Mouse (Mus musculus): Measurements from ENCODE around the gene Cacna1c.
"Not testable (repeated sequence)": the region's sequence is repeated elsewhere in the genome, so short reads cannot be mapped to it uniquely, and the experiment has no call there.

Gene Cacna1c

DNA sequence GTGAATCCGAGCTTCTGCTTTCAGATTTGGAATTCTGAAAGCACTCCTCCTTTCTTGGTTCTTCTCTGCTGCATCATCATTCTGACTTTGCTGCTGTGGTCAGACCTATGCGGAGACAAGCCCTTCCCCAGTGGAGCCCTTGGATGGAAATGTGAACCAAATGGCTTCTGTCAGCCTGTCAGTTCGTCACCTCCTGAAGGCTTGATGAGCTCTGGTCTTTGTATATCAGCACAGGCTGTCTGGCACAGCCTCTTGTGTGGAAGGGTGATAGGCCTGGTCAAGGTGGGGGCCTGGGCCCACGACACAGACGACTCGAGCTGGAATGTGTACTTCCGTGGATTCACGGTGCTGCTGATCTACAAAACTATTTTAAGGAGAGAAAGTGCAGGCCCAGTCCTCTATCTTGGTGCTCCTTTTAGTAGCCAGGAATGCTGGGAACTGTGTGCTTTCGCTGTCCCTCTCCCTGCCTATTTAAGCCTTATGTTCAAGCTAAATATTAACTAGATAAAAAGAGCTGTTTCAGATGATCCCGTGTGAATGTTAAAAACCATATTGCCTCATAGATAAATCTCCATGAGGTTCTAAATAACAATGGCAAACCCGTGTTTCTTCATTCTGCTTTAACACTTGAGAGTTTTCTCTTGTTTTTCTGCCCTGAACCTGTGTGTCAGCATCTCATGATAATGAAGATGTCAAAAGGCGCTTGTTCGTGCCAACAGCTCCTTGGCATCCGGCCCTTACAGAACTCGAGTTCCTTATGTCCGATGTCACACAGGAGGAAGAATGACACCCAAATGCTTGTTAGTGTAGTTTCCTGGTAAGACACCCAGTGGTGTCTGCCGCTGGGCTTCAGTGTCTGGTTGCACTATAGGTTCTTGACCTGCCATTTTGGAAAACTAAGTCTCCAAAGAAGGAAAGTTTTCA is at the start of gene Cacna1c:
Gene Cacna1c, minus strand, starts transcription at position 37 of the 924 bp plus-strand sequence.
- DNase-seq, result no peak

DNA sequence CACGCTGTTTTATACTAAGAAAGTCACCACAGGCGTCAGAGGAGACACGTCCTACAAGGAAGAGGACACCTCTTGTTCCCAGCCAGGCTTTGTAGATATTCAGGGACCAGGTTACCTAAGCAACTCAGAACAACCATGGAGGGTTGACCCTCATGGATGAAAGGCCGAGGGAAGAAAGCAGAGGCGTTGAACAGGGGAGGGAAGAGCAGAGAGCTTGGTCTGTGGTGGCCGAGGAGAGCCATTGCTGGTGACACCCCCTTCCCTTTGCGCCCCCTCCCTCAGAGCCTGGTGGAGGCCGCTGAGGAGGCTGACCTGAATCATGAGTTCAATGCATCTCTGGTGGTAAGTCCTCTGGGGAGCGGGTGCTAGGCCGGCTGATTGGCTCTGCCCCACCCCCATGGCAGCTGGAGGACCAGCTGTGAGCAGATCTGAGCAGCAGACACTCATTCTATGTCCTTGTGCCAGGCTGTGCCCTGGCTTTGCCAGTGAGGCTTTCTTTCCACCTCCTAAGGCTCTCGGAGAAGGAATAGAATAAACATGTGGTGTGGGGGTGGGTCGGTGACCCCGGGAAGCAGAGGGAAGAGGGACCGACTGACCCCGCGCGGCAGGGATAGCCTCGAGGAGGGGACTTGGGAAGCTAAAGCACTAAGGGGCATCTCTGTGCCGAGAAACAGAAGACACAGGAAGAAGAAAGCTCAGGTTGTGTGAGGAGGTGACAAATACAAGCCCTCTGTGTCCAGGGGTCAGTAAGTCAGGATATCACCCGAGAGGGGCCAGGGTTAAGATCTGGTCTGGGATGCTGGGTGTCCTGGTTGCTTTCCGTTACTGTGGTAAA is 44.9 kb upstream of the Cacna1c start:
- peak; percentile 69 for DNase-seq

DNA sequence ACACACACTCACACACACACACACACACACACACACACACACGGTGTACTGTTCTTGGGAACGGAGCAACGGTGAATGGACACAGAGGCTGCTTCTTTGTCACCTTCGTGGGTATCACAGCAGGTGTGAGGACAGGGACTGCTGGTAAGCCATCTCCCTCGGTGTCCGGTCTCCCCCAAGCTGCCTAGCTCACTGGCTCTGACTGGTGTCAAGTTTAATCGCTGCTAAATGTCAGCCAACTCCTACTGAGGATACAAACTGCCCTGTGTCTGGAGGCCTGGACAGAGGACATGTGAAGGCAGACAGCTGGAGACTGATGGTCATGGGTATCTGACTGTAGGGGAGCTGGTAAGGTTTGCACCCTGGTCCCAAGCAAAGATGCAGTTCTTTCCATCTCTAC is 44.0 kb upstream of the Cacna1c start:
- no peak for DNase-seq

DNA sequence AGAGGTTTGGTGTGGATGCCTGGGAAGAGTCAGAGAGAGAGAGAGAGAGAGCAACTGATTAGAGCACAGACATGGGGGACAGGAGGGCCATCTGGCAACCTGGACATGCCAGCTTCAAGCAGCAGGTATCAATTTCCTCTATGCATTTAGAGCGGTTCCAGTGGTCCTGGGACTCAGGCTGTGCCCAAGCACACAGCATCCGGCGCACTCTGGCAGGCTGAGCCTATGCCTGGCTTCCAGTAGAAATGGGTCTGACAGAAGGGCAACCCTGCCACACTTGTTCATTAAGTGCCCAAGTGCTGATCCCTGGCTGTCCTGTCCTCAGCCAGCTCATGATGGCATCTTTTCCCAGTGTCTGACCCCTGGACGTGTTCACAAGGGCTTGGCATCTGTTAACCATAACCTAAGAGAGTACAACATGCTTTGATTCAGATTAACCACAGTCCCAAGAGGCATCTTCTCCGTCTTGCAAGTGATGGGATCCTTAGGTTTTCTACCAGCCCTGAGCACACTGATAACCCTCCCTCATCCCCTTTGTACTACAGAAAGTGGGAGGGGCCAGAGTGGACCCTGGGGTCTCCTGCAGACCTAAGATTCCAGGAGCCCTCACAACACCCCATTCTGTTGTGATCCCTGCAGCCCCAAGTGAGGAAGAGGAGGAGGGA is 43.3 kb upstream of the Cacna1c start:
- no peak for DNase-seq

DNA sequence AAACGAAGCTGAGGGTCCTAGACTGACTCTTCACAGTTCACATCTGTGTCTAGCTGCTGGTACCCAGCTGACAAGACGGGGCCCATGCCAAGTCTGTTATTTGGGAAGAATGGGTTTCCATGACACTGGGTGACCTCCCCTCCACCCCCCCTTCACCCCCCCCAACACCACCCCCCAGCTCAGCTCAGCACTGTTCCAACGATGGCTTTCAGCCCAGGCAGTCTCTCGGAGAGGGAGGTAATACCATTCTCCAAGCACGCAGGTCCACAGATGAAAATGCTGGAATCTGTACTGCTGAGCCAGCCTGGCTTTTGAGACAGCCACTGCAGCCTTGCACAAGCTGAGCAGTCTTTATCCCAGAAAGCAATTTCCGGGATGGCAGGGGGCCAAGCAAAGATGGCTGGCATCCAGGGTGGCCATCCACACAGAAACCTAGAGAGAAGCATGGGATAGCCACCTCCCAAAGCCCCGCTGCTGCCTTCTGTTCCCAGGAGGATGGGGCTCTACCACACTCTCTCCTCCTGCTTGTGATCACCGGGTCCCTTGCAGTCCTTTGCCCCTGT is 41.3 kb upstream of the Cacna1c start:
- DNase-seq, result peak; percentile 74

DNA sequence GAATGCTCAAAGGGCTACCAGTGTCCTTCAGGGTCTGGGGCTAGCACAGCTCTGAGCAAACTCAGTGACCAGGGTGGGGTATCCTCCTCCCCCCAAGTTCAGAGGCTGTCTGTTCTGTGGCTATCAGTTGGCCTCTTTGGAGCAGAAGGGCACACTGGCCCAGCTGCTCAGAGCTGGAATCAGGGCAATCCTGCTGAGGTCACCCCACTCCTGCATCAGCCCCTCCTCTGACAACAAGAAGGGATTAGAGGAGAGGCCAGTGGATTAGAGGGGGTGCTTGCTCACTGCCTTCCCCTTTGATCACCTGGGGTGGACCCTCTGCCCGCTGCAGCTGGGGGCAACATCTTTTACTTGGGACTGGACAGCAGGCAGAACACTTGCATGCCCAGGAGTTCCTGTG is 40.0 kb upstream of the Cacna1c start, which contains the start of gene Cacna2d4:
Gene Cacna2d4, plus strand, starts transcription at position 286 of the 400 bp plus-strand sequence.
- no peak for DNase-seq

DNA sequence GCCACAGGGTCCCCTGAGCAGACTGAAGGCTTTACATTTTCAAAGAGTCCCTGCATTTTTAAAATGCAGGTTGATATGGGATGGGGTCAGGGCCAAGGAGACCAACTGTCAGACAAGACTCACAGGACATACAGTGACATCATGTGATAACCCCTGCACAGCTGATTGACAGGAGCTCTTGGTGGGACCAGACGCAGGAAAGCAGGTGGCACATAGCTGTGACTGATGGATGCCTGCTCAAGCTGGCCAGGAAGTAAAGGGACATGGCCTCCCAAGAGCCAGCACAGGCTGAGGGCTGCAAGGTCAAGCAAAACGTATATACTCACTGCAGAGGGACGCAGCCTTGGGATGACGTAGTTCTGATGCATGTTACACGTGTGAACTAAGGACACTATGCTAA is 39.2 kb upstream of the Cacna1c start:
- no peak for DNase-seq

DNA sequence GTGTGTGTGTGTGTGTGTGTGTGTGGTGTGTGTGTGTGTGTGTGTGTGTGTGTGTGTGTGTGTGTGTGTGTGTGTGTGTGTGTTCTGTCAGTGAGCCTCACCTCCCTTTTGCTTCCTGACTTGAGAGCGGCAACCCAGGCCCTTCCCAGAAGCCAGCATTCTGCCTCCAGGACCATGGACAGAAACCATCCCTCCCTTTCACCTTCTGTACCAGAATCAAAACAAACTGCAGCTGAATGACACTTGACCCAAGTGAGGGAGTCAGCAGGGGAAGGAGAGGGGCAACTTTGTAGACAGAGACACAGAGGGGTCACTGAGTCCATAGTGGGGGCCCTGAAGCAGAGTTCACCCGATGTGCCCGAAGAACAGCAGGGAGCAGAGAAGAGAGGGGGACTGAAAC is 36.8 kb upstream of the Cacna1c start:
- DNase-seq, result no peak

DNA sequence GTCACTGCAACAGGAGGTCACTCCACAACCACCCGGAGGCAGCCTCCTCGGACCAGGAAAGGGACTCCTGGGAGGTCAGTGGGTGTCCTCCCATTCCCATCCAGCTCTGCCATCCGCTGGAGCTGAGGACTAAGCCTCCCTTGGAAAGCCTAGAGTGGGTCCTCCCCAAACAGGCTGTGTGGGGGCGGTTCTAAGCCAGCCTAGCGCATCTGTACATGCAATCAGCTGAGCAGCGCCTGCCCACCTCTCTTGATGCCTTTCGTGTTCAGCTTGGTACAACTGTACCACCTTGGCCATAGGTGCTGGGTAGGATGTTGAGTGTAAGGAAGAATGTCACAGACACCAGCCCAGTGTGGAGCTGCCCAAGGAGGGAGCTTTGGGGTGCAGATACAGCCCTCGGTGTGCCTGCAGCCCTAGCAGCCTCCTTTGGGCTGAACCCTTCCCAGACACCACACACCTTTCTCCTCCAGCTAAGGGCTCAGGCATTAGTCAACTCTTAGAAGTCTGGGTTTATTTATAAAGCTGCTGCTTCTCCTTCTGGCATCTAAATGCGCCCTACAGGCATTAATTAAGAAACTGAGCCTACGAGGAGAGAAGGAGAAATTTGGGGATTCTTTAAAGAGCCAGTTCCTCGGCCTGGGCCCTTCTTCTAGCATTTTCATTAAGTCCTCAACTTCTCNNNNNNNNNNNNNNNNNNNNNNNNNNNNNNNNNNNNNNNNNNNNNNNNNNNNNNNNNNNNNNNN is 32.8 kb upstream of the Cacna1c start:
- DNase-seq, result peak; percentile 63

DNA sequence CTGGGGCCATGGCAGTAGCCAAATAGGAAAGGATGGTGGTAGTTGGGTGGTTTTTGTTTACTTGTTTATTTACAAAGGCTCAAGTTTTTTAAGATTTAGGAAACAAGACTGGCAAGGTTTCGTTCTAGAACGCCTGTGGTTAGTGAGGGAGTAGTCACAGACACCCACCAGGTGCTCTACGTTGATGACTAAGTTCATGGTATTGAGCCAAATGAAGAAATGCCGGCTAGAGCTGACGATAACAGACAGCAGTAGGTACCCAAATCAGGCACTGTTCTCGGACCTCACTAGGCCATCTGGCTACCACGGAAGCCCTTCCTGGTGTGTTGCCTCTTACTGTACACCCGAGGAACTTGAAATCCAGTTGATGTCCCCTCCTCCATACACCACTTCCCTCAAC is 30.8 kb upstream of the Cacna1c start:
- DNase-seq, result no peak

DNA sequence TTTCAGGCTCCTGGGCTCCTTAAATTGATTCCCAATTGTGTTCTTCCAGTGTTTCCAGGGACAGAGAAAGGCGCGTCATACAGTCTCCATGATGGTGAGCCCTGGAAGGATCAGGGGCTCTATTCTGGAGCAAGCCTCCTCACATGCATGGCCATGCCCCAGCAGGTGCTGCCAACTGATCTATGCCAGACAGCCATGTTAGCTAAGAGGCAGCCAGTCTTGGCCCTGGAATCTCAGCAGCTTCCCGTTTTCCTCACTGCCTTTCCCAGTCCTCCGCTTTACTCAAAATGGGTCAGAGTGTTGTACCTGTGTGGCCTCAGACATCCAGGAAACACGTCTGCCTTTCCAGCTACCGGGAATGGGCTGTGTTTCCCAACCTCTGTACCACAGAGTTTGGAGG is 29.5 kb upstream of the Cacna1c start:
- no peak for DNase-seq

DNA sequence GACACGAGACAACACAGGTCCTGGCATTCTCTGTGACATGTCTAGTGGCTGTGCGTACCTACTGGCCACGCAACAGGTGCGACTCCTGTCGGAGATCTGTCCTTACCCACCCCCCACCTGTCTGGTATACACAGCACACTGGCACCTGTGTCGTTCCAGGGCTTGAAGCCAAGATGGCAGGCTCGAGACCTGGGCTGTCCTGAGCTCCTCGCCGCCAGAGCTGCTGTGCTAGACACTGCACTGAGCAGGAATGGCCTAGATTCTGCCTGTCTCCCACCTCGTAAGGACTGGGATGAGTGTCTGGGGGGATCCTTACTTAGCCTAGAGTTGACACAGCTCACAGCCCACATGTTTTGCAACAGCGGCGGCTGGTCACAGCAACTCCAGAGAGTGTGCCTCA is 29.0 kb upstream of the Cacna1c start:
- DNase-seq, result no peak

DNA sequence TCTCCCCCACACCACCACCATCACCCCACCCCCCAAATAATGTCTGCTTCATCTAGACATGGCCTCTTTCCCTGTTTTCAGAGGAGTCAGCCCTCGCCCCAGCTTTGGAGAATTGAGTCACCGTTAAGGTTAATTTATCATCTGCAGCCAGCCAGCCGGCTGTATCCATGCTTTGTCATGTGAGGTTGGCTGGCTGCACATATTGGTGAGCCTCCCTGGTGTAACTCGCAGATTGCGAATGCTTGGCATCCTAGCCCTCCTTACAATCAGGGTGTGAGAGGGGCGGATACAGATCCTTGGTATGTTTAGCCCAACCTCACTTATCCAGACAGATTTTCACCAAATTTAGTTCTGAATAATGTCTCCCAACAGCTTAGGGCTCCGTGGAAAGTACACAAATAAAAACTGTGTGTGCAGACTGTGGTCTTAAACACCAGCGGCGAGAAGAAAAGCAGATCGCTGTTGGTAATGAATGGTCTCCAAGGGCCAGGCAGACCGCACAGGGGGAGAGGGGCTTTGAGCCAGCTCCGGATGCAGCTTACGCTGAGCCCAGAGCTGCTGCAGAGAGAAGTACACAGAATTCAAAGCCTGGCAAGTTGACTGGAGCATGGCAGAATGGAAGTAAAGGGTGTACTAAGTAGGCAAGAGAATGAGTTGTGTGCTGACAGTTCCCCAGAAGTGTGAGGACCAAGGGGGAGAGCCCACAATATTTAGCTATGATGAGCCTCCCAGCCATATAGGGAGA is 28.4 kb upstream of the Cacna1c start:
- DNase-seq, result no peak

DNA sequence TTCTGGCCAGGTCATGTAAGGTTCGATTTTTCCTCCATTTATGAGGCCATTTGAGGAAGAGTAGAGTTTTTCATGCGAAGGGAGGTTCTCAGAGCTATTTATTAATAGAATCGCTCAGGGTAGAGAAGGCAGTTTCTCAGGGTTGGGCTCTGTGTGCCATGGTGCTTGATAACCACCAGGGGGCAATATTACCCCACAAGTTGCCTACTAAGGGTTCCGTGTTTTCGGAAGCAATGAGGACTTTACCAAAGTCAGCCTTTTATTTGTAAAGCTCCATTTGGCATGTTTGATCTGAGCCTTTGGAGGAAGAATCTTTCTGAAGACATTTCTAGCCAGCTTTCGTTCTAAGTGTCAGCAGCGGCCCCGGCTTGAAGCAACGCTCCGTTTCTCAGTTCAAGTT is 24.1 kb upstream of the Cacna1c start:
- no peak for DNase-seq

DNA sequence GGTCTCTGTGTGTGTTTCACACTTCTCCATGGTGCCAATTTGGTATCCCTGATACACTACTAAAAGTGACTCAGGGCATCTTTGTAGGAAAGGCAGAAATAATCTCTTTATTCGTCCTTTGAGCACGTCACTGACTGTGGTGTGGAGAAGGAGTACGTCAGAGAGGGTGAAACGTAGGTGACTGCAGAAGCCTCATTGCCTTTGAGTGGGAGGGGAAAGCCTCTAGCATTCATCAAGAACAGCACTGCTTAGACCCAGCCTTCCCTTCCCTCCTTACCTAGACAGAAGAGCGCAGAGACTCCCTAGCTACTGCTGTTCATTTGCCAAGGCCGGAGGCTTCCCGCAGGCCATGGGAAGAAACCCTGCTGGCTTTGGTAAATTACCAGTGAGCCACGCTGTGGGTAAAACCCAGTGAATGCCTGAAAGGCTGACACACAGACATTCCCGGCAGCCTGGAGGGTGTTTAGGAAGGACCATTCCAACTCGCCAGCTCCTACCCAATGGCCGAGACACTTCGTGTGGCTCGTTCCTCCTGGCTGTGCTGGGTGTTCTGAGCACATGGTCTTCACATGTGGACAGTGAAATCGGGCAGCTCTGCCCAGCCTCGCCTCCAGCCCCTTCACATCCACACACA is 23.1 kb upstream of the Cacna1c start:
- peak; percentile 9 for DNase-seq

DNA sequence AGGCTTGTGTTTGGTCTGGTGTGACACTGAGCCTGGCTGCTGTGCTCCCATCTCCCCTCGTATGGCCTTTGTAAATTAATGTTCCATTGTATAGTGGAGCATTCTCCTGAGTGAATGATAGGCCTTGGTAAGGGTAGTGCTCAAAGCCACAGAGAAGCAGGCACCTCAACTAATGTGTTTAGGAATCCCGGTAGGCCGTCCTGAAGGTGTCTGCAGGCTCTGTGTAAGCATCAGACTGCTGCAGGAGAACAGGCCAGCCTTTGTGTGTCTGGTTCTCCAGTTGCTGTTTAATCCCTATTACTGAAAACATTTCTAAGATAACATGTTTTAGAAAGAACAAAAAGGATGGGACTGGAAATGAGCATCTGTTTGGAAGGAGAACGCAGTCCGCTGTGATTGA is 22.4 kb upstream of the Cacna1c start:
- no peak for DNase-seq

DNA sequence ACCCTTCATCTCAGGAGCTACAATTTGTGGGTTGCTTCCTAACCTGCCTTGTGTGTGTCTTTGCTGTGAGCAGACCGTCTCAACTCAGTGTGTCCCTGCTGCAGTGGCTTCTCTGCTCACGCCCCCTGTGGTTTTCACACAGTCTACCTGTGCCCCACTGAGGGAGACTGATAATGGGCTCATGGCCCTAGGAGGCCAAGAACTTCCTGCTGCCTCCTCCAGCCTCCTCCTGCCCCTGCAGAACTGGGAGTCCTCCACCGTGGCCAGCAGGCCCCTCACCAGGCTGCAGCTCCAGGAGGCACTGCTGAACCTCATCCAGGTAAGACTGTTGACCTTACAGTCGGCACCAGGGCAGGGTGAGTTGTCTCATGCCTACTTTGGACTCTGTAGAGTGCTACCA is 21.4 kb upstream of the Cacna1c start:
- no peak for DNase-seq

DNA sequence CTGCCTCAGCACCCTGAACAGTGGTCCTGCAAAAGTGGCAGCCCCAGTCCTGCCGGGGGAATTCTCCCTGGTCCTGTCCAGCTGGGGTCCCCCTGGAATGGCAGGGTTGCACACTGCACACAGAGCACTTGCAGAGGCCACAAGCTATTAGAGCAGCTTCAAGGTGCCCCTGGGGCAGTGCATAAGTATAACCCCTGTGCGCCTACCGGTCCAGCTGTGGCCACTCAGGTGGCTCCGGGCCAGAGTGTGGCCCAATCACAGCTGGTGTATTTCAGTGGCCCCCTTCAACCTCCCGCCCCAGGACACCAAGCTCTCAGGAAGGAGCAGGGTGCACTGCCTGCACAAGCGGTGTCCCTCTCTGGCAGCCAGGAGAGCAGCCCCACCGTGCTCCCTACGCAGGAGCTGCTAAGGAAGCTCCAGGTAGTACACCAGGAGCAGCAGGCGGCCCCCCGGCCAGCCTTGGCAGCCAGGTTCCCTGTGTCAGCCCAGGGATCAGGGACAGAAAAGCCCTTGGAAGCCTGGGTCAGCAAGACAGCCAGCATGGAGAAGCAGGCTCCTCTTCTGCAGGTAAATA is 18.9 kb upstream of the Cacna1c start:
- DNase-seq, result no peak

DNA sequence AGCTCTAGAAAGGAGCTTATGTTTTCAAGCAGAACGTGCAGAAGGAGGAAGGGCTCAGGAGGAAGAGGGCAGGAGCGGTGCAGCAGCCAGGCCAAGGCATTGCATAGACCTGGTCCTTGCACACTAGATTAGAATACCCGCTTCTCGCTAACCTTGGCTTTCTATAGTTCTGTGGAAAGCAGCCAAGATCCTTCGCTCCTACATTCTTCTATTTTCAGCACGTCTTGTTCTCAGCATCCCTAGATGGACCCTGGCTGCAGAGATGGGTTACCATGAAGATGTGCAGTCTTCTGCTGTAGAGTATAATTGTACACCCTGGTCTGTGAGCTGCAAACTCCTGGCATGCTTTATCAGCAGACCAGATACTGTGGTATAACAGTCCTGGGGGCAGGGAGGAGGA is 18.0 kb upstream of the Cacna1c start:
- no peak for DNase-seq

DNA sequence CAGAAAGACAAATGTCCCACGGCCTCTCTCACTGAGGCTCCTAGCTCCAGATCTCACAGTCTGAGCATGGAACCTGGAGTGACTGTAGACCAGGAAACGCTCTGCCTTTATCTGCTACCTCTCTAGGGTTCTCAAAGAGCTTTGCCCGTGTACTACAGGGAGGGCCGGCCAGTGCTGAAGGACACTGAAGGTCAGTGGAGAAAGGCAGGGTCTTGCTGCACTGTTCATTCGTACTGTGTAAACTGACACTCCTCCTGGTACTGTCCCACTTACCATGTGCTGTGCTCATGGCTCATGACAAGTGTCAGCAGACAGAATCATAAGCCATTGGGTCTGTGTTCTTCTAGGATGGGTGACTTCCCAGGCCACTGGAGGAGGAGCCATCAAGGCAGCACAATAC is 17.2 kb upstream of the Cacna1c start:
- DNase-seq, result no peak

DNA sequence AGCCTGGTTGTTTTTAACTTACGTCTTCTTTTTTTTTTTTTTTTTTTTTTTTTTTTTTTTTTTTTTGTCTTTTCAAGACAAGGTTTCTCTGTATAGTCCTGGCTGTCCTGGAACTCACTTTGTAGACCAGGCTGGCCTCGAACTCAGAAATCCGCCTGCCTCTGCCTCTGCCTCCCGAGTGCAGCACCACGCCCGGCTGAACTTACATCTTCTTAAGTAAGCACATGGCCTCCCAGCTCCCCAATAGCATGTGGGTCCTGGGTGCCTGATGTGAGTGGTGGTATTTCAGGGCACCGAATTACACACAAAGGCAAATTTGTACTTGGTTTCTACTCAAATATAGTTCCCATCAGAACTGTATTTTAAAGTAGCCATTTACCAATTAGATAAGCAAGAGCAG is 9.8 kb upstream of the Cacna1c start:
- DNase-seq, result not testable (repeated sequence)
